In the genomic region with DNA sequence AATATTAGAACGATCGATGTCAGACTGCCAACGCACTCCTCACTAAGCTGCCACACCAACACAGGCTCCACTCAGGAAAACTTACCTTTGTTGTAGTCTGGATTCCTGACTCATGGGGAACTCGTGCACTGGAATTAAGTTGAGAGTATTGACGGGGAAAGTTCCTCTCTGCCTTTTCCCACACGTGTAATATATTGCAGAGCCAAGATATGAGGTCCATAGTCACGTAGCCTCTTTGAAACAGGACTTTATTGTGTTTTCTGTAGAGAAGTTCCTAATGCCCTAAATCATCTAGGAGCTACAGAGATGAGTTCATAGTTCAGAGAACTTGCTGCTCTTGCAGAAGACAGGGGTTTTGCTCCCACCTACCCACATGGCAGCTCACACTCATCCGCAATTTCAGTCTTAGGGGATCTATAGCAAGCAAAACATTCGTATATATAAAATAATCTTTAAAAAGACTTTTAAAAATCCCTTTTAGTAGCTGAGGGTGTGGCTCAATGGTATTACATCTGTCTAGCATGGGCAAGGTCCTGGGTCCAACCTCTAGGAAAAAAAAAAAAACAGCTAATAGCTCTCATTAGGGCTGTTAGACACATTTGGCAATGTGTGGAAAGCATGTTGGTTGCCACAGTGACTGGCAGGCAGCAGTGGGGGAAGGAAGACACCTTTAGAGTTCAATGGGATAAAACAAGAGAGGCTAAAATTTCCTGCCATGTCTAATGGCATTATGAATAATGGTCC, we compare ENCODE assay signal across 23 mouse cellular contexts.
"Had no signal": no experiment of that assay in that cellular context is flagged by ENCODE, and none has a peak within 500 bp of the region (broad histone marks: within the 10 kb centered on the region; RNA-seq: fewer than 3 reads in every experiment).

No protein-coding gene starts in this region.

- H3K27ac ChIP-seq: heart, embryonic 10.5 days; hindbrain, embryonic 10.5 days; hindbrain, embryonic 12.5 days; hindbrain, embryonic 14.5 days; kidney, embryonic 15.5 days; kidney, postnatal 0 days; limb, embryonic 13.5 days; limb, embryonic 15.5 days; liver, embryonic 12.5 days; liver, embryonic 14.5 days had no signal

- H3K36me3 ChIP-seq: heart, embryonic 10.5 days; heart, embryonic 12.5 days; hindbrain, embryonic 10.5 days; hindbrain, embryonic 12.5 days; kidney, embryonic 15.5 days; limb, embryonic 13.5 days; limb, embryonic 15.5 days; liver, embryonic 12.5 days had no signal

- ATAC-seq: hindbrain, embryonic 16.5 days; inflammation-experienced regulatory T-cells, adult 6 months; liver, embryonic 12.5 days had no signal

- H3K4me1 ChIP-seq: heart, embryonic 10.5 days; heart, embryonic 12.5 days; hindbrain, embryonic 10.5 days; hindbrain, embryonic 12.5 days; liver, embryonic 12.5 days had no signal

- H3K4me3 ChIP-seq: heart, embryonic 10.5 days; heart, embryonic 12.5 days; hindbrain, embryonic 10.5 days; hindbrain, embryonic 12.5 days; kidney, embryonic 15.5 days; limb, embryonic 13.5 days; limb, embryonic 15.5 days; liver, embryonic 12.5 days had no signal

- H3K9me3 ChIP-seq: heart, embryonic 10.5 days; hindbrain, embryonic 10.5 days; hindbrain, embryonic 12.5 days; kidney, embryonic 15.5 days; limb, embryonic 13.5 days; limb, embryonic 15.5 days; liver, embryonic 12.5 days had no signal

- DNase-seq: gastrocnemius, postnatal 25 days; heart, adult 18-20 months; heart, postnatal 10 days; heart, postnatal 4 days; kidney, adult 2 months; kidney, adult 9 months; kidney, postnatal 36 days; layer of hippocampus, adult 9-11 months; layer of hippocampus, postnatal 36 days; left cerebral cortex, postnatal 4 days had no signal

- H3K4me2 ChIP-seq: heart, embryonic 12.5 days; hindbrain, embryonic 12.5 days; hindbrain, embryonic 14.5 days; kidney, embryonic 15.5 days; limb, embryonic 13.5 days; limb, embryonic 15.5 days; liver, embryonic 12.5 days had no signal

- H3K27me3 ChIP-seq: hindbrain, embryonic 12.5 days; kidney, embryonic 15.5 days; limb, embryonic 13.5 days; limb, embryonic 15.5 days; liver, embryonic 12.5 days had no signal

- H3K9ac ChIP-seq: heart, embryonic 12.5 days; hindbrain, embryonic 12.5 days; hindbrain, embryonic 14.5 days; kidney, embryonic 15.5 days; limb, embryonic 13.5 days; limb, embryonic 15.5 days; liver, embryonic 12.5 days; liver, embryonic 14.5 days had no signal
